8 mouse cellular contexts compared by ENCODE assay signal in the genomic region with DNA sequence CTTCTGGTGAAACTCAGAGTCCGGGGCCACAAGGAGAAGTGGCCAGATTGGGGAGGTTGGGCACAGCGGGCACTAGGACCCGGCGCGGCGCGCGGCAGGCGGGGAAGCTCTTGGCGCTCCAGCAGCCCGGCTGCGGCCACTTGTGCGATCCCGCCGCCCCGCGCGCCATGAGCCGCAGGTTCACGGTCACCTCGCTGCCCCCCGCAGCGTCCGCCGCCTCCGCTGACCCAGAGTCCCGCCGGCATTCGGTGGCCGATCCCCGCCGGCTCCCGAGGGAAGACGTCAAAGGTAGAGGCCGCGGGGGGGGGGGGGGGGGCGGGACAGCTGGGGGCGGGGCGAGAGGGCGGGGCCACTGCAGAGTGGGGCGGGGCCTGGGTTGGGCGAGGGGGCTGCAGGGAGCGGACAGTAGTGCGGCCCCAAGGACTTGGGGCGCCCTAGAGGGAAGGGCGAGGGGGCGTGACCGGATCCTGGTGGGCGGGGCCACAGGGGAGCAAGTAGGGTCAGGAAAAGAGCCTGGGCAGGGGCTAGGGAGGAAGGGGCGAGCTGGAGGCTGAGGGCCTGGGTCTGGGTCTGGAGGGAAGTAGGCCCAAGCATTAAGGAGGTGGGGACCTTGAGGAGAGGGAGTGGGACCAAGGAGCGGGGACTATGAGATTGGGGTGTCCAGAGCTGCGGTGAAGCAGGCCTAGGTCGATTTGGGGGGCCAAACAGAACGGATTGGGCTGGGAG. TPM values are rescaled to one million over a fixed set of nuclear protein-coding genes. Genes with fewer than 3 reads are reported as not detected.
DNase-seq lines count a peak whose midpoint lies in the region; TF ChIP-seq lines count a peak whose summit lies in the region.

Gene Slc12a5 (plus strand): TSS at position 87 of the 726 bp plus-strand sequence.

- peaks cover 25% of the 10 kb centered on the region for H3K4me1 ChIP-seq in embryonic facial prominence, embryonic 10.5 days
- peaks cover 48% of the 10 kb centered on the region for H3K4me1 ChIP-seq in hindbrain, embryonic 10.5 days (replicated peaks)

- peaks cover 49% of the 10 kb centered on the region for H3K27me3 ChIP-seq in embryonic facial prominence, embryonic 10.5 days (replicated peaks; ENCODE audit: low read depth, poor library complexity, severe bottlenecking)
- peaks cover 51% of the 10 kb centered on the region for H3K27me3 ChIP-seq in hindbrain, embryonic 10.5 days (ENCODE audit: insufficient read depth, poor library complexity, severe bottlenecking)

- peak within 1 kb of the TSS; percentile 73 for H3K4me3 ChIP-seq in gastrocnemius, adult 2 months
- H3K4me3 ChIP-seq in embryonic facial prominence, embryonic 10.5 days, result peak within 1 kb of the TSS; percentile 76
- peak within 1 kb of the TSS; percentile 73 for H3K4me3 ChIP-seq in hindbrain, embryonic 10.5 days

- peak; percentile 58 for DNase-seq in gastrocnemius, adult 2 months
- no peak for DNase-seq in gastrocnemius, postnatal 36 days
- peak; percentile 82 for DNase-seq in adrenal gland, adult 2 months
- DNase-seq in embryonic facial prominence, embryonic 10.5 days (ENCODE audit: low spot score), result peak; percentile 89
- DNase-seq in hindbrain, embryonic 10.5 days (ENCODE audit: low spot score), result peak; percentile 84
- peak; percentile 63 to 73 for DNase-seq in layer of hippocampus, postnatal 10 days (ENCODE audit: low spot score in 2 of 2)
- peak; percentile 56 for DNase-seq in lung, postnatal 10 days
- peak; percentile 75 to 77 for DNase-seq in right cerebral cortex, postnatal 10 days (ENCODE audit: low spot score in 2 of 2)

- WGBS in embryonic facial prominence, embryonic 10.5 days, result under 1% methylated on average over 48 of the region's 54 CpGs
- WGBS in hindbrain, embryonic 10.5 days, result 1% methylated on average over 49 of the region's 54 CpGs

- intact Hi-C loops in gastrocnemius, adult 2 months (cut with DNase I), result loop anchor here (5.0 to 10.0 kb wide), 2 partner anchors 71 to 154 kb away; partner anchors contain the start of gene Ncoa5
- intact Hi-C loops in gastrocnemius, postnatal 36 days (cut with DNase I), result no loop called here

- H3K27ac ChIP-seq in gastrocnemius, adult 2 months, result no peak within 1 kb of the TSS
- peak within 1 kb of the TSS; percentile 88 for H3K27ac ChIP-seq in embryonic facial prominence, embryonic 10.5 days (replicated peaks)
- peak within 1 kb of the TSS; percentile 88 for H3K27ac ChIP-seq in hindbrain, embryonic 10.5 days

- no peaks in the 10 kb centered on the region for H3K9me3 ChIP-seq in embryonic facial prominence, embryonic 10.5 days
- no peaks in the 10 kb centered on the region for H3K9me3 ChIP-seq in hindbrain, embryonic 10.5 days

- H3K36me3 ChIP-seq in embryonic facial prominence, embryonic 10.5 days (replicated peaks), result no peaks in the 10 kb centered on the region
- no peaks in the 10 kb centered on the region for H3K36me3 ChIP-seq in hindbrain, embryonic 10.5 days

- no peak for TF ChIP-seq CTCF in gastrocnemius, adult 2 months (IDR thresholded peaks at IDR 0.05)

RNA-seq across cellular contexts. Expression of gene Slc12a5, which starts in this region (rescaled TPM):
- total RNA-seq in gastrocnemius, adult 2 months (2021), result under 1 TPM; 0.36 to 0.53 TPM
- total RNA-seq in gastrocnemius, postnatal 36 days (2021), result under 1 TPM; 0.25 to 0.36 TPM
- 1 to 10 TPM; 3.5 to 5.4 TPM for total RNA-seq in adrenal gland, adult 2 months (2021)
- 21.4 and 27.6 TPM in 2 replicates for polyA plus RNA-seq in adrenal gland, adult 2 months (2012; rRNA removed)
- polyA plus RNA-seq in embryonic facial prominence, embryonic 10.5 days (2016; fragmentation: Nextera tagmentation; extraction: Ambion mirVana), result 1.5 and 1.7 TPM in 2 replicates
- polyA plus RNA-seq in hindbrain, embryonic 10.5 days (2016; fragmentation: Nextera tagmentation; extraction: Ambion mirVana), result 3.1 and 5.1 TPM in 2 replicates
- total RNA-seq in layer of hippocampus, postnatal 10 days (2021), result 100 to 1,000 TPM; 252 to 272 TPM

Comparison
In these comparisons a context has a peak if more than half of its experiments do, and no peak if none do; other contexts are left out.
1. RNA of gene Slc12a5 (total RNA-seq): 252 to 272 TPM in layer of hippocampus, postnatal 10 days; 3.5 to 5.4 TPM in adrenal gland, adult 2 months, 0.36 to 0.53 TPM in gastrocnemius, adult 2 months and 0.25 to 0.36 TPM in gastrocnemius, postnatal 36 days; every median in the first group is over 10 times any median in the second.
2. Peak in DNase-seq and H3K4me3 ChIP-seq in gastrocnemius, adult 2 months; RNA of the gene not detected or under 1 TPM.
3. DNase-seq: peak in adrenal gland, adult 2 months (single experiment), embryonic facial prominence, embryonic 10.5 days (single experiment), hindbrain, embryonic 10.5 days (single experiment), layer of hippocampus, postnatal 10 days (2 of 2), lung, postnatal 10 days (single experiment) and right cerebral cortex, postnatal 10 days (2 of 2); none in gastrocnemius, postnatal 36 days (0 of 2).
4. Peak in every context shown above with its lines, with median percentiles within 50 percentile points of each other: H3K4me3 ChIP-seq.